Mouse (Mus musculus): ENCODE data around the gene B230118H07Rik. TPM values are rescaled to one million over a fixed set of nuclear protein-coding genes. Genes with fewer than 3 reads are reported as not detected.
"Not testable (repeated sequence)": the region's sequence is repeated elsewhere in the genome, so short reads cannot be mapped to it uniquely, and the experiment has no call there.

The B230118H07Rik gene
- polyA plus RNA-seq, 1 experiment from 2014 or later, result 47.3 TPM

GRCm38 (mm10) chr2:101545593-101545992 is 103.7 kb downstream of the B230118H07Rik start:
- 82% methylated on average over 2 of the region's 2 CpGs for WGBS
- Histone ChIP-seq H3K4me3 (no peak overlapping the region), H3K4me1 (no peaks in the 10 kb centered on the region)

GRCm38 (mm10) chr2:101543704-101544417 is 105.5 kb downstream of the B230118H07Rik start:
- 81% methylated on average over 8 of the region's 8 CpGs for WGBS
- H3K27ac ChIP-seq (replicated peaks), result no peak overlapping the region
- H3K4me2 ChIP-seq (replicated peaks), result no peak overlapping the region
- no peak overlapping the region for H3K4me3 ChIP-seq
- no peak for ATAC-seq (ENCODE audit: low FRiP score, low read depth)
- H3K4me1 ChIP-seq, result no peaks in the 10 kb centered on the region
- no peak overlapping the region for H3K9ac ChIP-seq (replicated peaks)
- H3K9me3 ChIP-seq, result no peaks in the 10 kb centered on the region
- no peaks in the 10 kb centered on the region for H3K36me3 ChIP-seq
- H3K27me3 ChIP-seq, result no peaks in the 10 kb centered on the region

More at GRCm38 (mm10) chr2:101545593-101545992, 103.7 kb downstream of the B230118H07Rik start:
- Histone ChIP-seq H3K9me3 (no peaks in the 10 kb centered on the region), H3K36me3 (no peaks in the 10 kb centered on the region), H3K27me3 (no peaks in the 10 kb centered on the region), H3K9ac (replicated peaks) (no peak overlapping the region), H3K4me2 (replicated peaks) (no peak overlapping the region), H3K27ac (replicated peaks) (no peak overlapping the region)
- no peak for ATAC-seq (ENCODE audit: low FRiP score, low read depth)

GRCm38 (mm10) chr2:101536887-101537286 is 112.4 kb downstream of the B230118H07Rik start:
- not testable (repeated sequence) for H3K4me3 ChIP-seq; H3K36me3 ChIP-seq; ATAC-seq (ENCODE audit: low FRiP score, low read depth); H3K9me3 ChIP-seq; H3K4me2 ChIP-seq (replicated peaks); H3K9ac ChIP-seq (replicated peaks); H3K27me3 ChIP-seq; H3K4me1 ChIP-seq; H3K27ac ChIP-seq (replicated peaks)
- WGBS, result 90% methylated on average over 6 of the region's 6 CpGs

- 32% methylated on average over 2 of the region's 2 CpGs for whole genome bisulfite sequencing
- Histone ChIP-seq H3K4me3 (no peak overlapping the region), H3K27me3 (no peaks in the 10 kb centered on the region), H3K36me3 (no peaks in the 10 kb centered on the region), H3K9me3 (no peaks in the 10 kb centered on the region), H3K4me2 (replicated peaks) (no peak overlapping the region), H3K27ac (replicated peaks) (peak overlapping the region; percentile 31), H3K9ac (replicated peaks) (no peak overlapping the region), H3K4me1 (peaks cover 6% of the 10 kb centered on the region; the same call in 1 of the 2 replicates)
- ATAC-seq (ENCODE audit: low FRiP score, low read depth), result peak; percentile 63; the same call in 1 of the 2 replicates
These were observed 115.6 kb downstream of the B230118H07Rik start for GRCm38 (mm10) chr2:101533741-101534140.

GRCm38 (mm10) chr2:101525503-101526381 is 123.6 kb downstream of the B230118H07Rik start:
- no peak overlapping the region for H3K4me3 ChIP-seq
- no peaks in the 10 kb centered on the region for H3K9me3 ChIP-seq
- no peaks in the 10 kb centered on the region for H3K4me1 ChIP-seq
- 69% methylated on average over 6 of the region's 6 CpGs for WGBS
- no peak overlapping the region for H3K9ac ChIP-seq (replicated peaks)
- peak; percentile 56 for ATAC-seq (ENCODE audit: low FRiP score, low read depth)
- no peaks in the 10 kb centered on the region for H3K36me3 ChIP-seq
- H3K4me2 ChIP-seq (replicated peaks), result no peak overlapping the region
- no peaks in the 10 kb centered on the region for H3K27me3 ChIP-seq
- no peak overlapping the region for H3K27ac ChIP-seq (replicated peaks)

GRCm38 (mm10) chr2:101525091-101525490 is 124.2 kb downstream of the B230118H07Rik start:
- Histone ChIP-seq H3K9me3 (no peaks in the 10 kb centered on the region), H3K4me1 (no peaks in the 10 kb centered on the region), H3K4me3 (no peak overlapping the region), H3K36me3 (no peaks in the 10 kb centered on the region), H3K27me3 (no peaks in the 10 kb centered on the region), H3K9ac (replicated peaks) (no peak overlapping the region), H3K4me2 (replicated peaks) (no peak overlapping the region), H3K27ac (replicated peaks) (no peak overlapping the region)
- WGBS, result 81% methylated on average over 4 of the region's 4 CpGs
- ATAC-seq (ENCODE audit: low FRiP score, low read depth), result no peak

GRCm38 (mm10) chr2:101520503-101520902 is 128.8 kb downstream of the B230118H07Rik start:
- ATAC-seq (ENCODE audit: low FRiP score, low read depth), result no peak
- Histone ChIP-seq H3K4me3 (no peak overlapping the region), H3K4me1 (no peaks in the 10 kb centered on the region), H3K9ac (replicated peaks) (no peak overlapping the region), H3K27me3 (no peaks in the 10 kb centered on the region), H3K27ac (replicated peaks) (no peak overlapping the region), H3K36me3 (no peaks in the 10 kb centered on the region), H3K9me3 (no peaks in the 10 kb centered on the region), H3K4me2 (replicated peaks) (no peak overlapping the region)
- 57% methylated on average over 1 of the region's 1 CpGs for WGBS

GRCm38 (mm10) chr2:101519928-101520327 is 129.4 kb downstream of the B230118H07Rik start:
- Histone ChIP-seq H3K4me3 (no peak overlapping the region), H3K36me3 (no peaks in the 10 kb centered on the region), H3K9me3 (no peaks in the 10 kb centered on the region), H3K27ac (replicated peaks) (no peak overlapping the region), H3K27me3 (no peaks in the 10 kb centered on the region), H3K9ac (replicated peaks) (no peak overlapping the region), H3K4me1 (no peaks in the 10 kb centered on the region), H3K4me2 (replicated peaks) (no peak overlapping the region)
- WGBS, result 94% methylated on average over 1 of the region's 1 CpGs
- no peak for ATAC-seq (ENCODE audit: low FRiP score, low read depth)

Other genes with a start within 250 kb of the B230118H07Rik start
- not detected in 2 replicates for gene Rag2, start 24.8 kb downstream of the B230118H07Rik start, polyA plus RNA-seq (2016; fragmentation: Nextera tagmentation; extraction: Ambion mirVana)
- gene Rag1, start within 50 bp of the B230118H07Rik start, polyA plus RNA-seq (2016; fragmentation: Nextera tagmentation; extraction: Ambion mirVana), result 0.06 and 0.10 TPM in 2 replicates
- 16.5 and 17.8 TPM in 2 replicates for gene Traf6, start 28.9 kb upstream of the B230118H07Rik start, polyA plus RNA-seq (2016; fragmentation: Nextera tagmentation; extraction: Ambion mirVana)
- 13.8 and 15.5 TPM in 2 replicates for gene Prr5l, start 233.5 kb upstream of the B230118H07Rik start, polyA plus RNA-seq (2016; fragmentation: Nextera tagmentation; extraction: Ambion mirVana)
- gene Commd9, start 236.7 kb upstream of the B230118H07Rik start, polyA plus RNA-seq (2016; fragmentation: Nextera tagmentation; extraction: Ambion mirVana), result 76.3 and 83.1 TPM in 2 replicates

All from midbrain, embryonic 12.5 days (tissue).